Mouse (Mus musculus) cerebellum, postnatal 10 days (tissue): ENCODE data around the gene Tnfrsf12a.
A peak's percentile ranks its signal among the peaks of the same experiment; 100 is the strongest.

Experiments
- DNase-seq, 2 experiments: peaks; one replicate each; pipeline ENCODE4 v3.0.0; 2021; ENCODE audit warnings: mixed read lengths in 2 of 2

Tnfrsf12a gene

DNA sequence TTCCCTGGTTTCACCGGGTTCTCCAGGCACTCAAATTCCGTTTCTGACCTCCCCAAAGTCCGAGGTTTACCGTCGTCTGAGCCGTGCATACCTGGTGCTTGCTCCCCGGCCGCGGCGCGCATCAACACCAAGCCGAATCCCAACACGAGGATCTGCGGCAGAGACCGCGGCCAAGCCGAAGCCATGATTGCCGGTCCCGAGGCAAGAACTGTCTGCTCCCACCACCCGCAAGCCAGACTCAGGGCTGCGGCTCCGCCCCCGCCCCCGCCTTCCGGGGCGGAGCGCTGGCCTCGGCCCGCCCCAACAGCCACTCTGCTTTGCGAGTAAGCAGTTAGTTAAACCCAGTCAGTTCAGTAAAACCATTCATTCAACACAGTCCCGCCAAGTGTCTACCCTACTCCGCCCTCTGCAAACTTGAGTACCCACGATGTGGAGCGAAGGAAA lies at the start of gene Tnfrsf12a:
Tnfrsf12a (minus strand) TSS at position 233 of the 444 bp plus-strand sequence.
- DNase-seq = peak; percentile 87 to 90

DNA sequence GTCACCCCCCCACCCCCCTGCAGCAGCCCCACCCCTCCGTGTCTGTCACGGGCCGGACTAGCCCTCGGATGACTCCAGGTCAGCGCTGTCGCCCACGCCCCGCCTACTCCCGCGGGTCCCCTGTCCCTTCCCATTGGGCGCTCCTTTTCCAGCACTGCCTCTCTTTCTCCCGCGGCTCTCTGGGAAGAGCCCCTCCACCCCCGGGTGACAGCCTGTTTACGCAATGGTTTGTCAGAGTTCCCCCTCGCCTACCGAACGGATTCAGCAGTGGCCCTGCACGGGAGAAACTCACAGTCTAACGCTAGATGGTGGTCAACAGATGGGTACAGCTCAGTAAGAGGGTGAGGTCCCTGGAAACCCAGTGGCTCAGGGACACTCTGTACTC lies 49.5 kb upstream of the Tnfrsf12a start:
- DNase-seq = peak; percentile 88 to 92

DNA sequence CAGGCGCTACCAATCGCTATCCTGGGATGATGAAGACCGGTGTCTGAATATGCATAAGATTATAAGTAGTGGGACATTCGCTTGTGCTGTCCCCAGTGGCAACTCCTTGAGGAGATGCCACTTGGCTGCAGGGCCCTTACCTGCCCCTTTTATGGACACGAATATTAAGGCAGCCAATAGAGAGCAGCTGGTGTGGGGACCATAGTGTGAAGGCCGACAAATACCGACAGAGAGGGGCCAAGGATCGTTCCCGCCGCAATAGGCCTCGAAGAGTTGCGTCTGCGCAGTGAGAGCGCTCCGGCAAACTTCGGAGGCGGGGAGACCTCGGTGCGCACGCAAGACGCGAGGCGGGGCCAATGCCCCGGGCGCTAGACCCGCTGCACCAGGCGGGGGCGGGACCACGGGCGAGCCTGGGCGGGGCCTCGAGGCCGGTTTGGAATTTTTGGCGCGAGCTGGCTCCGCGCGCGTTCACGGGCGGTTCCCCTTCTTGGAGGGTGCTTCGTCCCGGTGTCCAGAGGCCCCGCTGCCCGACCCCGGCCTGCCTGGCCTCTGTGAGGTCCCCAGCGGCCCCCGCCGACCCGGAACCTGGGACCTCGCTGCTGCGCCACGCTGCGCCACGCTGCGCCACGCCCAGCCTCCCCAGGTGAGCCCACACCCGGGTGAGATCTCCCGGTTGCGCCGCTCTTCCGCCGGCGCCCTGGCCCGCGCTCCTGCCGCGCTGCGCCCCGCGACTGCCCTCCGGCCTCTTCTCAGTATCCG lies 48.9 kb upstream of the Tnfrsf12a start, which contains the start of gene Pkmyt1:
Pkmyt1 (plus strand) TSS at position 338 of the 759 bp plus-strand sequence.
- peak; percentile 98 for DNase-seq

DNA sequence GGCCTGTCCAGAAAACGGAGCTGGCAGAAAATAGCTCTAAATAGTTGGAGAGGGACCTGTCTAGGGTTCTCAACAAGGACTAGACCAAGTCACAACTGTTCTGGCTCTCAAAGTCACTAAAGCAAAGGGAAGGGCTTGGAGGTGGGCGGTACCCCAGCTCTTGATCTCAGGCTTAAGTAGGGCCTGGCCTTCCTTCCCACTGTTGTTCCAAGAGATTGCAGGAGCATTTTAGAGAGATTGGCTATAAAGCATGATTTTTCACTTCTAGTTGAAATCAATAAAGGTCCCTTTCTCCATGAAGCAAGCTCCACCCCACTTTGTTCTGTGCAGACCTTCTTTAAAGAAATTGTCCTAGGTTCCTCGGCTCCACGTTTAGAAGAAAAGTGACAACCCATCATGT lies 48.2 kb upstream of the Tnfrsf12a start:
- DNase-seq = peak in 1 of 2 experiments; percentile 30

DNA sequence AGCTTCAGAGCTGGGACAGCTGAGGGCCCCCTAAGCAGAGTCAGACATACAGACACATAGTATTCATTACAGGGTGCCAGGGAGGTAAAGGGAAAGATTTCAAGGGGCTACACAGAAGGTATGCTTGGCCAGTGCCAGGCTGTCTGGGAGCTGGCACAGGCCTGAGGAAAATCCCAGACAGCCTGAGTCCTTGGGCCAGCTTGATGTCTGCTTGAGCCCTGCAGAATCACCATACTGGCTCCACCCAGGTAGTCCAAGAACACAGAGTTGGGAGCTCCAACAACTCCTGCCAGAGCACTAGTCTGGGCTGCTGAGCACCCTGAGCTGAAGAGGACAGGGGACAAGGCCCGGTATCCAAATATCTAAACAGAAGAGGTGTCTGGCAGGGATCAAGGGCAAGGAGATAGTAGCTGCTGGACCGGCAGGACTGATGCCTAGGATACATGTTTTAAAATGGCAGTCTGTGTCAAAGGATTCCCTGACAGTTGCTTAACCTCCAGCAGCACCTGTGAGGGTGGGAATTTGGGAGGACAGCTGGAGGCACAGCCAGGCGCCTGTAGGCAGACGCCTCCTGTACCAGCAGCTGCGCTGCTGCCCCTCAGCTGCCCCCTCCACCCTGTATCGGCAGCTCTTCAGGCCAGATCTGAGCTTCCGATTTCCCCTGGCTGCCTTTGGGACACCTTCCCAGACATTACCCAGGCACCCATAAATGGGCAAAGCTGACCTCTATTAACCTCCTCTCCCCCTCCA lies 45.3 kb upstream of the Tnfrsf12a start, which contains the start of gene 1520401A03Rik:
1520401A03Rik (minus strand) TSS at position 408 of the 750 bp plus-strand sequence.
- no peak for DNase-seq

DNA sequence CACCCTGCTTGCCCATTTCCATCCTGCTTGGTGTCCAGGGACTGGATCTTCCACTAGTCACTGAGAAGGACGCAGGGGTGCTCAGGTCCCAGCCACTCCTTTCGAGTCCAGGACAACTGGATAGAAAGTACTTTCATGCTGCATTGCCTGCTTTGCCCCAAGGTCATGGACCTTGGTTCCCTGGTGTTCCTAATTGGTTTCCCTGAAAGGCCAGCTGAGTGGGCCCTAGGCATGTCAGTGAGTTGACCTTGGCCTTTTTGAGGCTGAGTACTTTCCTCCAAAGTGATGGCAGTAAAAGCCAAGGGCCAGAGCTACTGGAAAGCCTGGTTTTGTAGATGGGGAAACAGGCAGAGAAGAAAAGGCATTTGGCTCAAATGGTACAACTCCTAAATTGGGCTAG lies 44.6 kb upstream of the Tnfrsf12a start:
- DNase-seq = no peak

DNA sequence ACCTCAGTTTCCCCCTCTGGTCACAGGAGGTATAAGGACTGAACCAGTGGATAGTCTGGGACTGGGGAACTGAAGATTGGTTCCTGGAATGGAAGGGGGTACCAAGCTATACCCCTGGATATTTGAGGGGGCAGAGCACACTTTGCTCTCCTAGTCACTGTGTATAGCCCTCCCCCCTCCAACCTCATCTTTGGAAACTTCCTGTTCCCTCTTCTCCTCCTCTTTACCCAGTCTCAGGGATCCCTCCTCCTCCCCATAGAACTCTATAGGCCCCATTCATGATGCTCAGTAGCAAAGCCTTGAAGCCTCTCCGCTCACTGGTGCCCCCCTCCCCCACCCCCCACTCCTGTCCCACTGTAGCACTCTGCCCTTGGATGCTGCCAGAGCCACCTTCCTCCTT lies 42.2 kb upstream of the Tnfrsf12a start:
- DNase-seq = no peak

DNA sequence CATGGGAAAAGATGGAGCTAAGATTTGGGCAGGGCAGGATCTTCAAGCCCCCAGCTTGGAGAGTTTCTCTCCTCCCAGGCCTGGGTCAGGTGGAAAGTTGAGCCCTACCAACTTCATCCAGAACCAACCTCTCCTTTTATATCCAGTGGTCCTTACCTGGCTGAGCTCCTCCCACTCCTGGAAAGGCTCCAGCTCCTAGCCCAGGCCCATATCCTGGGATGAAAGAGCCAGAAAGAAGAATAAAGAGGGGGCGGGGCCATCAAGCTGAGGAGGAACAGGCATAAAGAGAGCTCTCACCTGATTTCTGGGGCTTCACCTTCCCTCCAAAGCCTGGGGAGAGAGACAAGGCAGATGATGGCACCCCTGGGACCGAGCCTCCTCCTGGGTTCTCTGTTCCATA lies 39.7 kb upstream of the Tnfrsf12a start:
- DNase-seq = no peak

DNA sequence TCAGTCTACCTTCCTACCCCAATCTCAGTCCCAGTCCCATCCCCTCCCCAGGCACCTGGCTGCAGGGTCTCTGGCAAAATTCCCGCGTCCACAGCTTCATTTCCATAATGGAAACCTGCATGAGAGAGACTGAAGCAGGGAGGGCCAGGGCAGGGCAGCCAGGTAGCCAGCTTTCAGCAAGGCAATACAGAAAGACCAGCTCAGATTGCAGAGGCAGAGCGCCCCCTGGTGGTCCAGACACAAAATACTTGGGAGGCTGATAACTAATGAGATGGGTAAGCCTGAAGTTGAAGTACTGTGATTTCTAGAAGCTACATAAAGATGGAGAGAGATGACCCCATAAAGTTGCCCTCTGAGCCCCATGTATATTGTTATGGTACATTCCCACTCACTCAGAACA lies 28.9 kb upstream of the Tnfrsf12a start:
- peak; percentile 90 to 92 for DNase-seq

DNA sequence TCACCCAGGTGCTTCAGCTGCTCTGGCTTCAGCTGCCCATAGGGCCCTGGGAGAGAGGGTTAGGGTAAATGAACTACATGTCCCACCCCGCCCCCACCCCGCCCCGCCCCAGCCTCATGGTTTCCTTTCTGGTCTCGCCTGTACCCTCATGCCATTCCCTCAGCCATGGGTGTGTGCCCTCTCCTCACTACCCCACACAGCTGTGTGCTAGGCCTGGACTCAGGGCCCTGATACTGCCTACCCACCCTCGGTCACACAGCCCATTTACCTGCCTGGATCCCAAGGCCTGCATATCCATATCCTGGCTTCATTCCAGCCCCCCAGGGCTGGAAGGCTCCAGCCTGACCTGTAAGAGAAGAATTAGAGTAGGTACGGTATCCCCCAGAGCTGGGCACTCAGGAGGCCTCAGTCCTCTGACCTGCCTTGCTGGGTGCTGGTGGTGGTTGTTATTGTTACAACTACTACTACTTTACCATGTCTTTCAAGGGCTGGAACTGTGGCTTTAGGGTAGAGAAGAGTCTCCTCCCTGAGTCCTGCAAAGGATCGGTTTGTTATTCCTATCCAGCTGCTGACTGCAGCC lies 28.3 kb upstream of the Tnfrsf12a start:
- no peak for DNase-seq

DNA sequence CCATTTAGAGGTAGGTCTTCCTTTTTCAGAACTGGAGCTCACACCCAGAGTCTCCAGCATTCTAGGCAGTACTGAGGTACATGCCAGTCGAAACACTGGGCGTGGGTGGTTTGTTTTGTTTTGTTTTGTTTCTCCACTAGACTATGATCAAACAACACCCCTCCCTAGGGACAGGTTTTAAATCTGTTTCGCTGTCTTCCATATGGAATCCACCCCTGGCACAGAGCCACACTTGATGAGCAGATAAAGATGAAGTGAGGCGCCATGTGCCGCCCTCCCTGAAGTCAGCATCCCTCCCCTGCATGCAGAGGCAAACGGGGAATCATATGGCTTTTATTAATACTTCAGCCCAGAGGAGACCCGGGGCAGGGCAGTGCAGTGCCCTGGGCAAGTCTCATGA lies 27.5 kb upstream of the Tnfrsf12a start:
- DNase-seq = peak; percentile 52 to 55

DNA sequence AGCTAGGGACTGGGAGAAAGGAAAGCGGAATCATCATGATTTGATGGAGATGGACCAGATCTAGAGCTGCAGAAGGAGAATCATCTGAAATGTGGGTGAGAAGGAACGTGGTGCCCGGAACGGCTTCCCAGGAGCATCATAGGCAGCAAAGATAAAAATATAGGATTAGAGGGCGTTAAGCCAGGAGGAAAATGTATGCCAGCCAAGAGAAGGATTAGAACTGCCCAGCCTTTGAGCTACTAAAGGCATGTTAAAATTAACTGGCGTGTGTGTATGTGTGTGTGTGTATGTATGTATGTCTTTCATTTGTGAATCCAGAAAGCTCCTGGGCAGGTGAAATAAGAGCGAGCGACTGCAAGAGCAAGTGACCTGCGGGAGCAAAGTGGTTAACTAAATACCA lies 26.0 kb upstream of the Tnfrsf12a start:
- DNase-seq = no peak

DNA sequence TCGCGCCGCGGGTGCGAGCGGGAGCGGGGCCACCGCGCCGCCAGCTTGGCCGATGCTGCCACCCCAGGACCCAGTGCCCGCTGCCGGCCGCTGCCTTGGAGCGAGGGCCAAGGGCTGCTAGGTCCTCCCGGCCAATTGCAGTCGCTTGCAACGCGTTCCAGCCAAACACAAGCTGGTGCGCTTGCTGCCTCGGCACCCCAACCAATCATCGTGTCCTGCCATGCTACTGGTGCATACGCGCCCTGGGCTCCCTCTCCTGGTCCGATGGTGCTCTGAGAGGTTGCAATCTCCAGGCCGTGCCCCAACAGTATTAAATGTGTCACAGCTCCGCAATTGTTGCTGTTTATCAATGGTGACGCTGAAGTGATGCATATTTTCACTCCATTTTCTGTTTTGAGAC lies 22.8 kb upstream of the Tnfrsf12a start:
- DNase-seq = peak; percentile 96 to 97

DNA sequence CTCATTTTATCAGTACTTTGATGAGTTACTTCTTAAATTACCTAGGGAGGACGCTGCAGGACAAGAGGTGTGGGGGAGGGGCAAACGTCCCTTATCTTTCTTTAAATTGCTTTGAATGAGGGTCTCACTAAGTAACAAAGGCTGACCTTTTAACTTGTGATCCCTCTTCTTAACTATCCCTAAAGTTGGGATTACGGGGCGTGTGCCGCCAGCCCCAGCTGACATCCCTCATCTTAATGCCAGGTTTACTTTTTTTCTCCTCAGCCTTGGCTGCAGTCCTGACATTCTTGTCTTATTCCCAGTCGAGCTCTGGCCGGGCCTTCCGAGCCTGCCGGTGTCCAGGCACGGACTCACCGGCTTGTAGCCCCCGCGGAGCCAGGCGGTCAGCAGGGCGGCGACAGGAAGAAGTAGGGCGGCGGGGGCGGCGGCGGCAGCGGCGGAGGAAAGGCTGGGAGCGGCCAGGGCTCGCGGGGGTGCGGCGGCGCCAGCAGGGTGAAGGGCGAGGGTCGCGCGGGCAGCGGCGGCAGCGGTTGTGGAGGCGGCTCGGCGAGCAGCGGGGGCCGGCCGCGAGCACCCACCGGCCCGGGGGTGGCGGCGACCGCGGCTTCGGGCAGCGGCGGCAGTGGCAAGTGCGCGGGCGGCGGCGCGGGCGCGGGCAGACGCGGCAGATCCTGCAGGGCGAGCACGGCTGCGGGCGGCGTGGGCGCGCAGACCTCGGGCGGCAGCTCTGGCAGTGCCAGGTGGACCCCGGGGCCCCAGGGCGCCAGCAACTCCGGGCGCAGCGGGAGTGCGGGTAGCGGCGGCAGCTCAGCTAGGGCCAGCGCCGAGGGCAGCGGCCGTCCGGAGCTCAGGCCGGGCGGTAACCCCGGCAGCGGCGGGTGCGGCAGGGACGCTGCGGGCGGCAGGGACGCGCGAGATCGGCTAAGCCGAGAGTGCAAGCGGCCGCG lies 22.1 kb upstream of the Tnfrsf12a start:
- DNase-seq = peak; percentile 68 to 69

DNA sequence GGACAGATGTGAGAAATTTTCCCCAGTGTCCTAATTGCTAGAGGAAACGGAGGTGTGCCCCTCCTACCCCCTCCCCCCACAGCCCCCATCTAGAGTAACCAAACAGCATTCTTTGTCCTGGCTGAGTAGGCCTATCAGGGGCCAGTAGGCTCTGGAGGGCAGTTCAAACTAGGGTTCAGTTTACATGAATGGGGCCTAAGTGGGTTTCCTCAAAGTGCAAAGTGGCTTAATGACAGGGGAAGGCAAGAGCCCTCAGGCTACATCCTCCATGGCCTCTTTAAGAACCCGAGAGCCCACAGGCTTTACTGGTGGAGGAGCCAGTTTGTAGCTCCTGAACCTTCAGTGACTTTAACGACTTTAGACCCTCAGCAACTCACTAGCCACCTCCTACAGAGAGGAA lies 18.5 kb upstream of the Tnfrsf12a start:
- DNase-seq = no peak

DNA sequence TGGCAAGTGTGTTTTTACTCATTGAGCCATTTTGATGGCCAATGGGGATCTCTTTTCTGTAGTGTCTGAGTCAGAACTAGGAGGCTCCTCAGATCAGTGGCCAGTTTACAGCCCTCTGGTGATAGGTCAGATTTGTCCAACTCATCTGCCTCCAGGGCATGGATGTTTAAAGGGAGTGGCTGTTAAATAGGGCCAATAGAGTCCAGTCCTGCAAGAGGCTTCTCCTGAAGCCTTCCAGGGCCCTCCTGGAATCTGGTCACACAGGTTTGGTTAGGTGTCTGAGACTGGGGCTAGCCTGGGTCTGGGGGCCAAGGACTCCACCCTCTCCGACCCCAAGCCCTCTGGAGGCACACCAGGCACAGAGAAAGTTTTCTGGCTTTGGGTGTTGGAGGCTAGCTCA lies 17.2 kb upstream of the Tnfrsf12a start:
- no peak for DNase-seq

DNA sequence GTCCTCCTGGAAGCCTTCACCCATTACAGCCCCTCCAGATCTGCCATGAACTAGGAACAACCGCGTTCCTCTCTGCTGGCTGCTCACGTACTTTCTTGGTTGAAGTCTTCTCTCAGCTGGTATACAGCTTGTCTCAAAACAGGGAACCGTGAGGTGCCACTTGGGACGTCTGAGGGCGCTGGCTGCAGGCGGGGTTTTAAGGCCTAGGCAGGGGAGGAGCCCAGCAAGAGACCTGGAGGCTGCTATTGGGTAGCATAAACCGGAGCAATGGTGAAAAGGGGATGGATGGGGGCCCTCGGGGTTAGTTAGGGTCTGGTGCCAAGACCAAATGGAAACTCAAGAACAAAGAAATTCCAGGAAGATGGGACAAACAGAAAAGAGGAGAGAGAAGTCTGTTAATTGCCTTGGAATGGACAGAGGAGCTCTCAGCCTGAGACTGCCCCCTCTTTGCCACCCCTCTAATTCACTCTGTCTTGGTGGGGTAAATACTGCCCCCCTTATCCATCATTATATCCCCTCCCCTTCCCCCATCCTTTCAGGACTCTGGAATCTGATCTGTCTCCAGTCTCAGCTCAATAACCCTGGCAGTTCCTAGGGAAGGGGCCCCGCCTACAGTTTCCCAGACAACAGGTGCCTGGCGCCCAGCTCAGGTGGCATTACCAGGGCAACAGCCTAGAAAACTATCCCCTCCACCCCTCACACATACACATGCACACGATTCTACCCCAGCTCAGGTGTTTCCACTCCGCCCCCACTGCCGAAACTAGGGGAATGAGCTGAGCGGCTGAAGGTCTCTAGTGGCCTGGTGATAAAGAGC lies 6.8 kb upstream of the Tnfrsf12a start, which contains the start of gene Cldn9:
Cldn9 (minus strand) TSS at position 171 of the 817 bp plus-strand sequence.
- DNase-seq = no peak

DNA sequence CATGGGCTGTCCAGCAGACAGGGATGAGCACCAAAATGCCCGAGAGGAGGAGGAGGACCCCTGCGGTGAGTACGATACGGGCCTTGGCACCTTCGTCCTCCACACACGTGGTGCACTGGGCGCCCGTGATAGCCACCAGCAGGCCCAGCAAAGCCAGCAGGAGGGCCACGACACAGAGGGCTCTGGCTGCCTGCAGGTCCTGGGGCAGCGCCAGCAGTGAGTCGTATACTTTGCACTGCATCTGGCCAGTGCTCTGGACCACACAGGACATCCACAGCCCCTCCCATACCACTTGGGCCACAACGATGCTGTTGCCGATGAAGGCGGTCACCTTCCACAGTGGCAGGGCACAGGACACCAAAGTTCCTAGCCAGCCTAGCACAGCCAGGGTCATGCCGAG lies 6.0 kb upstream of the Tnfrsf12a start:
- peak; percentile 32 to 44 for DNase-seq

DNA sequence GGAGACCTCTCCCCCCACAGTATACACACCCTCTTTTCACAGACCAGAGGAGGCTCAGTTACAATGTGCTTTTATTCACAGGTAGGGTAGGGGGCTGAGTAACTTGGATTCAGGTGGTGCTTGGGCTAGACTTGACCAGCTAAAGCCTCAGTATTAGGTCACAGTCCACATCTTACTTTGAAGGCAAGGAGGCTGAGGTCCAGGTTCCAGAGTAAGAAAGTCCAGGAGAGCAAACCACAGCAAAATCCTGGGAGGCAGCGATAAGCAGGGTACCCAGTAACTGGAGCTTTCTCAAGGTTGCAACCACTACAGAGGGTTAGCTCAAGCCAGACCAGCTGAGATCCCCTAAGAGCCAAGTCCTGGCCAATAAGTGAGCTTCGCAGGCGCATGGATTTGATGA lies 5.3 kb upstream of the Tnfrsf12a start:
- DNase-seq = no peak

DNA sequence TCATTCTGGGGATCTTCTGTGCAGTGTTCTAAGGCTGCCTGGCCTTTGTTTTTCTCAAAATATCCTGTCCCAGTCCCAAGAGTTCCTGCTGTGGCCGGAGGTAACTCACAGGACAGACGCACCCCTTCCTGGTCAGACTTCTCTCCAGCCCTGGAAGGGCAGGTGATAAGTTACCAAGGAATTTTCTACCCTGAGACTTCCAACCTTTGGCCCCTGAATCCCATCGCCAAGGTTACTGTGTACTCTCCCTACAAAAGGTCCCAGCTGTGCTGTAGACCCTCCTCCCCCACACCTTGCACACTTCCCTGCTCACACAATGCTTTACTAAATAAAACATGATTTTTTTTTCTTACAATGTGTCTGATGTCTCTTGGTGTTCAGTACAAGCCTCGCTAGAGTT lies 4.8 kb upstream of the Tnfrsf12a start:
- DNase-seq = no peak

DNA sequence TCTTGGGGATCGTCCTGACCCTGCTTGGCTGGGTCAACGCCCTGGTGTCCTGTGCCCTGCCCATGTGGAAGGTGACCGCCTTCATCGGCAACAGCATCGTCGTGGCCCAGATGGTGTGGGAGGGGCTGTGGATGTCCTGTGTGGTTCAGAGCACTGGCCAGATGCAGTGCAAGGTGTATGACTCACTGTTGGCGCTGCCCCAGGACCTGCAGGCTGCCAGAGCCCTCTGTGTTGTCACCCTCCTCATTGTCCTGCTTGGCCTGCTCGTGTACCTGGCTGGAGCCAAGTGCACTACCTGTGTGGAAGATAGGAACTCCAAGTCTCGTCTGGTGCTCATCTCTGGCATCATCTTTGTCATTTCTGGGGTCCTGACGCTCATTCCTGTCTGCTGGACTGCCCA lies 3.8 kb upstream of the Tnfrsf12a start:
- DNase-seq = peak in 1 of 2 experiments; percentile 33
